28 mouse cellular contexts compared by ENCODE assay signal in the genomic region with DNA sequence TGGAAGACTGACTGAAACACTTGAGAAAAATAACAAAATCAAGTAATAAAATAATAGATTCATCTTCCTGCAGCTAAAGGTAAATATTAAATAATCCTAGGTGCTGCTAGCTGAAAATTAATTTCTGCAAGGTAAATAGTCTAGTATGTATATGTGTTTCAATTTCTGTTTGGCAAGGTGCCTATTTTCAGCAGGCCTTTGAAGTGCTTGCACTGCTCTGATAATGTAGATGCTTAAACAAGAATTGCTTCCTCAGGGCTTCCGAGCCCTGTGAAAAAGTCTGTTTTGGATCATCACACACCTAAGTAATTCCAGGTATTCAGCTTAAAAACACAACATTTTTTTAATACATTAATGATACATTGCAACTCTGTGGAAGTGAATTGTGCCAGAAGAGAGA.
"Had no signal": no experiment of that assay in that cellular context is flagged by ENCODE, and none has a peak within 500 bp of the region (broad histone marks: within the 10 kb centered on the region; RNA-seq: fewer than 3 reads in every experiment).

No protein-coding gene starts in this region.

- H3K9ac ChIP-seq: limb, embryonic 12.5 days; limb, embryonic 13.5 days; limb, embryonic 15.5 days; liver, embryonic 12.5 days; liver, embryonic 13.5 days; liver, embryonic 14.5 days; liver, embryonic 15.5 days; liver, postnatal 0 days; lung, embryonic 14.5 days; lung, embryonic 15.5 days; midbrain, embryonic 12.5 days; neural tube, embryonic 12.5 days; neural tube, embryonic 13.5 days had no signal

- H3K4me1 ChIP-seq: limb, embryonic 15.5 days; liver, embryonic 12.5 days; liver, embryonic 13.5 days; liver, embryonic 15.5 days; lung, embryonic 15.5 days; megakaryocyte, embryonic 14.5 days; midbrain, embryonic 12.5 days; neural tube, embryonic 12.5 days; neural tube, embryonic 13.5 days had no signal

- H3K4me2 ChIP-seq: limb, embryonic 12.5 days; limb, embryonic 13.5 days; limb, embryonic 15.5 days; liver, embryonic 11.5 days; liver, embryonic 12.5 days; liver, embryonic 13.5 days; liver, embryonic 15.5 days; lung, embryonic 14.5 days; lung, embryonic 15.5 days; midbrain, embryonic 12.5 days; neural tube, embryonic 12.5 days; neural tube, embryonic 13.5 days had no signal

- H3K27ac ChIP-seq: left cerebral cortex, adult 2 months; limb, embryonic 12.5 days; limb, embryonic 13.5 days; limb, embryonic 15.5 days; liver, embryonic 12.5 days; liver, embryonic 13.5 days; liver, embryonic 14.5 days; liver, embryonic 15.5 days; lung, embryonic 15.5 days; macrophage; midbrain, embryonic 12.5 days; neural tube, embryonic 12.5 days; neural tube, embryonic 13.5 days had no signal

- H3K27me3 ChIP-seq: limb, embryonic 12.5 days; limb, embryonic 13.5 days; limb, embryonic 15.5 days; liver, embryonic 12.5 days; liver, embryonic 13.5 days; liver, embryonic 15.5 days; lung, embryonic 15.5 days; megakaryocyte, embryonic 14.5 days; midbrain, embryonic 12.5 days; neural tube, embryonic 12.5 days; neural tube, embryonic 13.5 days had no signal

- H3K36me3 ChIP-seq: limb, embryonic 12.5 days; limb, embryonic 13.5 days; limb, embryonic 15.5 days; liver, embryonic 12.5 days; liver, embryonic 13.5 days; liver, embryonic 15.5 days; lung, embryonic 15.5 days; midbrain, embryonic 12.5 days; neural tube, embryonic 12.5 days; neural tube, embryonic 13.5 days had no signal

- H3K9me3 ChIP-seq: limb, embryonic 12.5 days; limb, embryonic 13.5 days; limb, embryonic 15.5 days; liver, embryonic 12.5 days; liver, embryonic 13.5 days; liver, embryonic 15.5 days; lung, embryonic 15.5 days; megakaryocyte, embryonic 14.5 days; midbrain, embryonic 12.5 days; neural tube, embryonic 12.5 days; neural tube, embryonic 13.5 days had no signal

- DNase-seq: layer of hippocampus, postnatal 36 days; left cerebral cortex, postnatal 4 days; liver; liver, embryonic 13.5 days; liver, postnatal 0 days; lung, adult 18-20 months; lung, adult 2 months; lung, embryonic 14.5 days; lung, postnatal 10 days; lung, postnatal 14 days; lung, postnatal 36 days; lung, postnatal 4 days had no signal

- ATAC-seq: liver, embryonic 12.5 days; liver, postnatal 0 days; lung, postnatal 0 days had no signal

- H3K4me3 ChIP-seq: left cerebral cortex, adult 2 months; limb, embryonic 12.5 days; limb, embryonic 13.5 days; limb, embryonic 15.5 days; liver, embryonic 12.5 days; liver, embryonic 13.5 days; liver, embryonic 15.5 days; lung, embryonic 15.5 days; megakaryocyte, embryonic 14.5 days; midbrain, embryonic 12.5 days; myocyte; neural tube, embryonic 12.5 days; neural tube, embryonic 13.5 days had no signal
